ENCODE assay signal across 9 mouse cellular contexts in genomic region chr2:77309313-77309712, GRCm38 (mm10). TPM values are rescaled to one million over a fixed set of nuclear protein-coding genes. Genes with fewer than 3 reads are reported as not detected.
A peak's percentile ranks its signal among the peaks of the same experiment; 100 is the strongest.
DNase-seq lines count a peak whose midpoint lies in the region; ATAC-seq and TF ChIP-seq lines count a peak whose summit lies in the region.
"Had no signal": no experiment of that assay in that cellular context is flagged by ENCODE, and none has a peak within 500 bp of the region (broad histone marks: within the 10 kb centered on the region; RNA-seq: fewer than 3 reads in every experiment).

No protein-coding gene starts in this region.

- H3K27me3 ChIP-seq in hindbrain, postnatal 0 days (ENCODE audit: insufficient read depth, low read length), result no peaks in the 10 kb centered on the region
- no peaks in the 10 kb centered on the region for H3K27me3 ChIP-seq in hindbrain, embryonic 12.5 days
- H3K27me3 ChIP-seq in heart, postnatal 0 days (ENCODE audit: control insufficient read depth, insufficient read depth, low read length), result no peaks in the 10 kb centered on the region
- H3K27me3 ChIP-seq in liver, embryonic 13.5 days, result no peaks in the 10 kb centered on the region
- H3K27me3 ChIP-seq: liver, embryonic 15.5 days had no signal

- H3K4me3 ChIP-seq in hindbrain, postnatal 0 days (ENCODE audit: low read length), result no peak overlapping the region
- H3K4me3 ChIP-seq in hindbrain, embryonic 12.5 days, result no peak overlapping the region
- H3K4me3 ChIP-seq in heart, postnatal 0 days (ENCODE audit: low read depth, low read length), result no peak overlapping the region
- H3K4me3 ChIP-seq in liver, embryonic 13.5 days (replicated peaks), result no peak overlapping the region
- H3K4me3 ChIP-seq: liver, embryonic 15.5 days had no signal

- H3K9me3 ChIP-seq in hindbrain, postnatal 0 days (ENCODE audit: low read length), result no peaks in the 10 kb centered on the region
- H3K9me3 ChIP-seq in hindbrain, embryonic 12.5 days (replicated peaks), result no peaks in the 10 kb centered on the region
- no peaks in the 10 kb centered on the region for H3K9me3 ChIP-seq in heart, postnatal 0 days (replicated peaks; ENCODE audit: control insufficient read depth, low read length)
- no peaks in the 10 kb centered on the region for H3K9me3 ChIP-seq in liver, embryonic 13.5 days (replicated peaks)
- H3K9me3 ChIP-seq: liver, embryonic 15.5 days had no signal

- H3K4me2 ChIP-seq in hindbrain, postnatal 0 days (ENCODE audit: low read depth, low read length), result no peak overlapping the region
- no peak overlapping the region for H3K4me2 ChIP-seq in hindbrain, embryonic 12.5 days (replicated peaks)
- H3K4me2 ChIP-seq in heart, postnatal 0 days (ENCODE audit: low read depth, low read length), result no peak overlapping the region
- no peak overlapping the region for H3K4me2 ChIP-seq in liver, embryonic 13.5 days
- H3K4me2 ChIP-seq: liver, embryonic 15.5 days had no signal

- H3K27ac ChIP-seq in hindbrain, postnatal 0 days, result no peak overlapping the region
- no peak overlapping the region for H3K27ac ChIP-seq in hindbrain, embryonic 12.5 days
- no peak overlapping the region for H3K27ac ChIP-seq in heart, postnatal 0 days (ENCODE audit: low read depth)
- no peak overlapping the region for H3K27ac ChIP-seq in liver, embryonic 13.5 days
- H3K27ac ChIP-seq: liver, embryonic 15.5 days had no signal

- TF ChIP-seq EP300 in heart, postnatal 0 days (IDR thresholded peaks at IDR 0.05; ENCODE audit: low read depth), result no peak

- 62% methylated on average over 7 of the region's 7 CpGs for WGBS in hindbrain, postnatal 0 days
- 56% methylated on average over 7 of the region's 7 CpGs for WGBS in hindbrain, embryonic 12.5 days
- WGBS in heart, postnatal 0 days, result 62% methylated on average over 7 of the region's 7 CpGs
- WGBS in liver, embryonic 13.5 days (ENCODE audit: insufficient replicate concordance), result 34% methylated on average over 7 of the region's 7 CpGs

- TF ChIP-seq CTCF in hindbrain, postnatal 0 days (IDR thresholded peaks at IDR 0.05; ENCODE audit: low read depth), result peak; percentile 41
- peak; percentile 60 for TF ChIP-seq CTCF in heart, postnatal 0 days (IDR thresholded peaks at IDR 0.05; ENCODE audit: low read depth)

- H3K9ac ChIP-seq in hindbrain, postnatal 0 days (replicated peaks; ENCODE audit: low read length), result no peak overlapping the region
- no peak overlapping the region for H3K9ac ChIP-seq in hindbrain, embryonic 12.5 days
- no peak overlapping the region for H3K9ac ChIP-seq in heart, postnatal 0 days (replicated peaks; ENCODE audit: low read depth, low read length)
- H3K9ac ChIP-seq in liver, embryonic 13.5 days, result no peak overlapping the region
- H3K9ac ChIP-seq: liver, embryonic 15.5 days had no signal

- ATAC-seq in hindbrain, postnatal 0 days, result no peak
- ATAC-seq in hindbrain, embryonic 12.5 days (ENCODE audit: low FRiP score), result no peak
- no peak; the same call in 1 of the 2 replicates for ATAC-seq in heart, postnatal 0 days (ENCODE audit: insufficient read depth, low read depth)
- no peak for ATAC-seq in liver, embryonic 13.5 days (ENCODE audit: low read depth)

- no peaks in the 10 kb centered on the region for H3K36me3 ChIP-seq in hindbrain, postnatal 0 days (ENCODE audit: insufficient read depth, low read length)
- no peaks in the 10 kb centered on the region for H3K36me3 ChIP-seq in hindbrain, embryonic 12.5 days
- no peaks in the 10 kb centered on the region for H3K36me3 ChIP-seq in heart, postnatal 0 days (replicated peaks; ENCODE audit: control insufficient read depth, insufficient read depth, low read length)
- no peaks in the 10 kb centered on the region for H3K36me3 ChIP-seq in liver, embryonic 13.5 days
- H3K36me3 ChIP-seq: liver, embryonic 15.5 days had no signal

- no peaks in the 10 kb centered on the region for H3K4me1 ChIP-seq in hindbrain, postnatal 0 days (ENCODE audit: insufficient read depth, low read length)
- no peaks in the 10 kb centered on the region for H3K4me1 ChIP-seq in hindbrain, embryonic 12.5 days
- H3K4me1 ChIP-seq in heart, postnatal 0 days (ENCODE audit: control insufficient read depth, insufficient read depth), result peaks cover 30% of the 10 kb centered on the region
- no peaks in the 10 kb centered on the region for H3K4me1 ChIP-seq in liver, embryonic 13.5 days (replicated peaks)
- H3K4me1 ChIP-seq: liver, embryonic 15.5 days had no signal

- DNase-seq in hindbrain, postnatal 0 days (ENCODE audit: low spot score), result no peak
- DNase-seq in MEL-GATA-1-ER (ENCODE audit: extremely low read depth, low read depth), result peak; percentile 10
- peak; percentile 10 for DNase-seq in cerebellum, adult 9-11 months
- DNase-seq in heart, postnatal 0 days (ENCODE audit: low spot score), result peak; percentile 13
- peak; percentile 24 for DNase-seq in liver, embryonic 13.5 days
- peak; percentile 4 to 37 for DNase-seq in spleen, postnatal 10 days (ENCODE audit: low spot score in 2 of 2)
- DNase-seq in right cerebral cortex, adult 2 months (ENCODE audit: low spot score in 2 of 2), result no peak

RNA-seq across cellular contexts. Expression of gene Sestd1, which starts 28.9 kb away (rescaled TPM):
- 40.8 and 41.3 TPM in 2 replicates for total RNA-seq in hindbrain, postnatal 0 days (2014; rRNA removed)
- polyA plus RNA-seq in hindbrain, postnatal 0 days (2015; fragmentation: Nextera tagmentation; extraction: Ambion mirVana), result 21.0 and 22.8 TPM in 2 replicates
- 33.8 and 34.4 TPM in 2 replicates for polyA plus RNA-seq in hindbrain, embryonic 12.5 days (2016; fragmentation: Nextera tagmentation; extraction: Ambion mirVana)
- total RNA-seq in heart, postnatal 0 days (2014; rRNA removed; ENCODE audit: low replicate concordance), result 9.2 and 9.8 TPM in 2 replicates
- 8.6 and 9.7 TPM in 2 replicates for polyA plus RNA-seq in heart, postnatal 0 days (2015; fragmentation: Nextera tagmentation; extraction: Ambion mirVana)
- 0.54 and 0.67 TPM in 2 replicates for polyA plus RNA-seq in liver, embryonic 13.5 days (2015; fragmentation: Nextera tagmentation; extraction: Ambion mirVana)

Comparison
In these comparisons a context has a peak if more than half of its experiments do, and no peak if none do; other contexts are left out.
1. DNase-seq: peak in MEL-GATA-1-ER (single experiment), cerebellum, adult 9-11 months (single experiment), heart, postnatal 0 days (single experiment), liver, embryonic 13.5 days (single experiment) and spleen, postnatal 10 days (2 of 2); none in hindbrain, postnatal 0 days (single experiment) and right cerebral cortex, adult 2 months (0 of 2).